Mouse (Mus musculus): ENCODE data around the gene Fermt3. TPM values are rescaled to one million over a fixed set of nuclear protein-coding genes. Genes with fewer than 3 reads are reported as not detected.

The Fermt3 gene
- polyA plus RNA-seq, 1 experiment from 2014 or later: 13.5 TPM

- WGBS: under 1% methylated on average over 16 of the region's 16 CpGs
- Histone ChIP-seq H3K4me3 (peak within 1 kb of the TSS; percentile 66), H3K27ac (peak within 1 kb of the TSS; percentile 84), H3K4me1 (peaks cover 39% of the 10 kb centered on the region), H3K9ac (peak within 1 kb of the TSS; percentile 63), H3K27me3 (no peaks in the 10 kb centered on the region), H3K36me3 (peaks cover 19% of the 10 kb centered on the region; the same call in 1 of the 2 replicates), H3K4me2 (peak within 1 kb of the TSS; percentile 86), H3K9me3 (no peaks in the 10 kb centered on the region)
- no peak for ATAC-seq (ENCODE audit: borderline replicate concordance, extremely low read depth, low FRiP score, low TSS enrichment)
Observed at GRCm38 (mm10) chr19:6975537-6976521, 43.4 kb downstream of the Fermt3 start, which contains the start of gene Plcb3. Gene Plcb3 (minus strand): TSS chr19:6976470.

DNA sequence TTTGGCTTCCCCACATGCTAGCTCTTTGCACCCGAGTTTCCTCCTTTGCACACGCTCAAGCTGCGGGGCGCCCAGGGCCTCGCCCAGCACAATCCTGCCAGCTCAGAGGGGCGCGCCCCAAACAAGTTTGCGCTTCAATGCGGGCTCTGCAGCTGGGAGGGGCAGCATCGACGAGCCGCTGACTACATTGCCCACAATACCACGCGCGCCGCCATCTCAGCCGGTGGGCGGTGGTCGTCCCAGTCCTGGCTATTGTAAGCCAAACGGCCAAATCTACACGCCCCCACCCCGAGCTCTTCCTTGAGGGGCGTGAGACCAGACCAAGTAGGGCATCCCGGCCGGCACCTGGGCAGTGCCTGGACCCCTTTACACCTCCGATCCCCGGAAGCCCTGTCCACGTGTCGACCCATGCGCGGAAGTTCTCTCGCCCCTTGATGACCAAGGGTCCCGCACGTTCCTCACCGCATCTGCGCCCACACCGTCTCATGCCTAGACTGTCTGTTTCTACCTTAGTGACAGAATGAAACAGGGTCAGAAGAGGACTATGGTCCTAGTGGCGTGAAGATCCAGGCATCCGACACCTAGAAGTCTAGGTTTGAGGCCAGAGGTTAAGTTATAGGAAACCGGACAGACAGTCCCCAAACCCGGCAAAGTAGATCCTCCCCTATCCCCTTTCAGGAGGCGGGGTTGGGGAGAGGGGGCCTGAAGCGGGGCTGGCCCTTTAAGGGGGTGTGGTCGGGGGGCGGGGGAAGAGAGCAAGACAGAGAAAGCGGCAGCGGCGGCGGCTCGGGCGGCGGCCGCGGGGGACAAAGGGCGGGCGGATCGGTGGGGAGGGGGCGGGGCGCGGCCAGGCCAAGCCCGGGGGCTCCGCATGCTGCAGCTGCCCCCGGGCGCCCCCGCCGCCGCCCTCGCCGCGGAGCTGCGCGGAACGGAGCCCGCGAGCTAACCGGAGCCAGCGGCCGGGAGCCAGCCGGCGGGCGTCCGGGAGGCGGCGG, 44.8 kb downstream of the Fermt3 start, which contains the start of gene Ppp1r14b:
TSS of gene Ppp1r14b (plus strand) at position 758 of the 995 bp plus-strand sequence.
- H3K4me2 ChIP-seq: peak within 1 kb of the TSS; percentile 86
- 1% methylated on average over 68 of the region's 84 CpGs for WGBS
- H3K27me3 ChIP-seq: no peaks in the 10 kb centered on the region
- peak within 1 kb of the TSS; percentile 66 for H3K4me3 ChIP-seq
- peak; percentile 47 for ATAC-seq (ENCODE audit: borderline replicate concordance, extremely low read depth, low FRiP score, low TSS enrichment)
- H3K4me1 ChIP-seq: peaks cover 48% of the 10 kb centered on the region
- H3K9me3 ChIP-seq: no peaks in the 10 kb centered on the region
- peak within 1 kb of the TSS; percentile 84 for H3K27ac ChIP-seq
- peak within 1 kb of the TSS; percentile 63 for H3K9ac ChIP-seq
- H3K36me3 ChIP-seq: peaks cover 19% of the 10 kb centered on the region; the same call in 1 of the 2 replicates

DNA sequence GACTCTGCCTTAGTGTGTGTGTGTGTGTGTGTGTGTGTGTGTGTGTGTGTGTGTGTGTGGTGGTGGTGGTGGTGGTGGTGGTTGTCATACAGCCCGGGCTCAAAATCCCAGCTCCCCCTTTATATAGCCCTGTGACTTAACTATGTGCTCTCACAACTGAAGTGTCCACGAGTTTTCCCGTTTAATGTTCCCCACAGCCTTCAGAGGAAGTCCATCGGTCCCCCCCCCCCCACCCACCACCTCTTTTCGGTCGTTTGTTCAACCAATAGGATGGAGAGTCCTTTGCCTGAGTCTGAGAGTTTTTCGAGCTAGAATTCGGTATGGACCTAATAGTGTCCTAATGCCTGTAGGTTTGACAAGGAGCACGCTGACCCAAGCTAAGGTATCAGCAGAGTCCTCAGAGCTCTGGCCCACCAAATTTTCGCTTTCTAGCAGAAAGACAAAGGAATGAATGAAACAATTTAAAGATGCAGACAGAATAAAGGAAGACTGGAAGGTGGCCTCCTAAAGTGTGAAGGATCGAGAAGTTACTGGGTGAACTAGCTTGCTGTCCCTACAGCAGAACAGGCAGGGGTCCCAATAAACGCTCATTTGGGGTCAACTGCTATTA, 45.6 kb downstream of the Fermt3 start:
- ATAC-seq (ENCODE audit: borderline replicate concordance, extremely low read depth, low FRiP score, low TSS enrichment): no peak
- Histone ChIP-seq H3K4me2 (peak overlapping the region; percentile 86), H3K9ac (peak overlapping the region; percentile 7; the same call in 1 of the 2 replicates), H3K9me3 (no peaks in the 10 kb centered on the region), H3K36me3 (peaks cover 19% of the 10 kb centered on the region; the same call in 1 of the 2 replicates), H3K4me3 (peak overlapping the region; percentile 66), H3K27ac (peak overlapping the region; percentile 84; the same call in 1 of the 2 replicates), H3K27me3 (no peaks in the 10 kb centered on the region), H3K4me1 (peaks cover 46% of the 10 kb centered on the region)
- 28% methylated on average over 12 of the region's 12 CpGs for WGBS

DNA sequence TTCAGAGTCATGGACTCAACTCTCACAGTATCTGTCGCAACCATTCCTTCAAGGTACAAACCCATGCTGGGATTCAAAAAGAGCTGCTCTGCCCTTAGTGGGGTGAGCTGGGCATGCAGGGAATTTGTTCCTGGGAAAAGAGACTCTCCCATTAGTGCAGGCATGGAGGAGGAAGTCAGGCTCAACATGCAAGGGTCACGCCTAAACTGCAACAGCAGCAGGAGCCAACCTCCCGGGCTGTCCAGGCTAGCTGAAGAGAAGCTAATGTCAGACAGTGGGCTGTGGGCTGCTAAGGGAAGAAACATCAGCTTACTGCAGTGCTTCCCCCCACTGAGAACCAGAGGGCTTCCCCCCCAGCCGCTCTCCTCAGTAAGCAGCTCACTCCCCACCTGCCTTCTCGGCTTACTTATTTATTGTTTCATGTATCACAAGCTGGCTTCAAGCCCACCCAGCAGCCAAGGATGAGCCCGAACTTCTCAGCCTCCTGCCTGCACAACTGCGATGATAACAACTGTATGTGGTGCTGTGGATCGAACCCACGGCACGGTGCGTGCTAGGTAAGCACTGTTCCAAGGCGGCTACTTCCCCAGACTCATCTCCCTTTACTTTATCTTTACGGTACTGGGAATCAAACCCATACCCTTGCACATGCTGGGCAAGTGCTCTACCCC, 46.9 kb downstream of the Fermt3 start:
- H3K9me3 ChIP-seq: no peaks in the 10 kb centered on the region
- no peak overlapping the region for H3K4me3 ChIP-seq
- no peak for ATAC-seq (ENCODE audit: borderline replicate concordance, extremely low read depth, low FRiP score, low TSS enrichment)
- no peaks in the 10 kb centered on the region for H3K27me3 ChIP-seq
- H3K27ac ChIP-seq: no peak overlapping the region
- H3K36me3 ChIP-seq: 0 out of 2 replicates have a peak, but pooled peaks cover 8% of the 10 kb centered on the region
- peaks cover 48% of the 10 kb centered on the region for H3K4me1 ChIP-seq
- 74% methylated on average over 13 of the region's 13 CpGs for WGBS
- no peak overlapping the region for H3K9ac ChIP-seq
- H3K4me2 ChIP-seq: no peak overlapping the region

- H3K27ac ChIP-seq: no peak overlapping the region
- H3K9ac ChIP-seq: no peak overlapping the region
- 27% methylated on average over 6 of the region's 6 CpGs for WGBS
- H3K4me1 ChIP-seq: peaks cover 42% of the 10 kb centered on the region
- no peak for ATAC-seq (ENCODE audit: borderline replicate concordance, extremely low read depth, low FRiP score, low TSS enrichment)
- H3K4me2 ChIP-seq: no peak overlapping the region
- 0 out of 2 replicates have a peak, but pooled peaks cover 3% of the 10 kb centered on the region for H3K36me3 ChIP-seq
- no peaks in the 10 kb centered on the region for H3K27me3 ChIP-seq
- no peak overlapping the region for H3K4me3 ChIP-seq
- no peaks in the 10 kb centered on the region for H3K9me3 ChIP-seq
Observed at GRCm38 (mm10) chr19:6971644-6972043, 47.6 kb downstream of the Fermt3 start.

- Histone ChIP-seq H3K27me3 (no peaks in the 10 kb centered on the region), H3K27ac (peak overlapping the region; percentile 39; the same call in 1 of the 2 replicates), H3K4me1 (peaks cover 33% of the 10 kb centered on the region), H3K9ac (no peak overlapping the region), H3K9me3 (no peaks in the 10 kb centered on the region), H3K4me2 (peak overlapping the region; percentile 77), H3K36me3 (peaks cover 11% of the 10 kb centered on the region), H3K4me3 (peak overlapping the region; percentile 71)
- no peak for ATAC-seq (ENCODE audit: borderline replicate concordance, extremely low read depth, low FRiP score, low TSS enrichment)
- WGBS: 34% methylated on average over 11 of the region's 11 CpGs
Observed at GRCm38 (mm10) chr19:6970460-6971085, 48.7 kb downstream of the Fermt3 start.

DNA sequence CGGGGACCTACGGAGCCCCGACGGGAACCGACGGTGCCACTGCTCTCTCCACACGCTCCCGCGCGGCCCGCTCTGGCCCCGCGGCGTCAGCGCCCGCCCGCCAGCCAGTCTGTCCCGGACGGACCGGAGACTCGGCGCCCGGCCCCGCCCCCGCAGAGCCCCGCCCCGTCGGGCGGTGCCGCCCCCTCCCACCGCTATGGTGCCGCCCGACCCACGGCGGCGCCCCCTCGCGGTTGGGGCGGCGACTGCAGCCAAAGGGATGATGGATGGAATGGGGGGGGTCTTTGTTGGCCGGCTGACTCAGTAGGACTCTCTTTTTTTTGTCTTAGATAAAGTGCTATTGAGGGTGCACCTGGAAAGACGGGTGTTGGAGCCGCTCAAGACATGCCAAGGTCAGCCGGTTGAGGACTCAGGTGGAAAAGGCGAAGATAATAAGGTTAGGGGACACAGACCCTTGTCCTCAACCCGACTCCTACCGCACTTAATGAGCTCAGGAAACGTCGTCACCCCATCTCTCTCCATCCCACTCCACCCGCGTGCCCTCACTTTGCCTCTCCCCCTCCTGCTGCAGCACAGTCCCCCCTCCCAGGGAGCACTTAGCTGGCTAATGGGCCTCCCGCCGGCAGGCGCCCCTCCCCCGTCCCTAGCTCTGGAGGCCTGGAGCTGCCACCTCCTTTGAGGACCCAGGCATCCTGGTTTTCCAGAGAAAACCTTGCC, 49.4 kb downstream of the Fermt3 start:
- peak; percentile 65 for ATAC-seq (ENCODE audit: borderline replicate concordance, extremely low read depth, low FRiP score, low TSS enrichment)
- H3K4me1 ChIP-seq: peaks cover 33% of the 10 kb centered on the region
- WGBS: 1% methylated on average over 54 of the region's 55 CpGs
- H3K27ac ChIP-seq: peak overlapping the region; percentile 63
- no peaks in the 10 kb centered on the region for H3K9me3 ChIP-seq
- H3K27me3 ChIP-seq: no peaks in the 10 kb centered on the region
- peak overlapping the region; percentile 71 for H3K4me3 ChIP-seq
- peak overlapping the region; percentile 77 for H3K4me2 ChIP-seq
- H3K9ac ChIP-seq: peak overlapping the region; percentile 81
- H3K36me3 ChIP-seq: peaks cover 19% of the 10 kb centered on the region

DNA sequence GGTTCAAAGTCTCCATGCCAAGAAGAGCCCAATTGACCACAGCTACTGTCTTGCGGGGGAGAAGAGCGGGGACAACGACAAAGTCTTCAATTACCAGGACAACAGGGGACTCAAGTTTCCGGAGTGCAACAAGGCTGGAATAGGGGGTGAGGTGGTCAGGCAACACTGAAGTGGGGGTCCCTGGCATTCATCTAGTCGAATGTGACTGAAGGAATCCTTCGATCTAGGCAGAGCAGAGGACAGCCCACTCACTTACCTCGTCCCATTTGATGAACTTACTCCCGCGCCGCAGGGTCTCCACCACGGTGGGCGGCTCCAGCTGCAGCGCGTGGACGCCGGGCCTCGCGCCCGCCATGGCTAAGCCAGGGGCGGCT, 50.0 kb downstream of the Fermt3 start:
- Histone ChIP-seq H3K36me3 (peaks cover 24% of the 10 kb centered on the region), H3K4me3 (peak overlapping the region; percentile 71), H3K4me1 (peaks cover 33% of the 10 kb centered on the region), H3K27ac (peak overlapping the region; percentile 63), H3K9me3 (no peaks in the 10 kb centered on the region), H3K4me2 (peak overlapping the region; percentile 77), H3K9ac (peak overlapping the region; percentile 81), H3K27me3 (no peaks in the 10 kb centered on the region)
- no peak for ATAC-seq (ENCODE audit: borderline replicate concordance, extremely low read depth, low FRiP score, low TSS enrichment)
- under 1% methylated on average over 20 of the region's 20 CpGs for WGBS

GRCm38 (mm10) chr19:6968491-6969271, 50.6 kb downstream of the Fermt3 start:
- ATAC-seq (ENCODE audit: borderline replicate concordance, extremely low read depth, low FRiP score, low TSS enrichment): no peak
- peak overlapping the region; percentile 63; the same call in 1 of the 2 replicates for H3K27ac ChIP-seq
- peak overlapping the region; percentile 71 for H3K4me3 ChIP-seq
- H3K27me3 ChIP-seq: no peaks in the 10 kb centered on the region
- H3K36me3 ChIP-seq: peaks cover 28% of the 10 kb centered on the region
- no peaks in the 10 kb centered on the region for H3K9me3 ChIP-seq
- H3K4me2 ChIP-seq: peak overlapping the region; percentile 77
- peaks cover 28% of the 10 kb centered on the region for H3K4me1 ChIP-seq
- peak overlapping the region; percentile 81 for H3K9ac ChIP-seq
- 5% methylated on average over 15 of the region's 15 CpGs for WGBS
